Mouse (Mus musculus) urinary bladder, adult 18-20 months (tissue): ENCODE results near the gene Gmip.

Source experiments
- DNase-seq, 2 experiments: peaks; one replicate each; pipeline ENCODE4 v3.0.0; 2022; ENCODE audit warnings: low spot score in 2 of 2, mixed read lengths in 2 of 2

The Gmip gene

GRCm38 (mm10) chr8:69808094-69808863 is at the start of gene Gmip:
Gmip (plus strand) TSS chr8:69808679.
- peak; percentile 74 to 81 for DNase-seq

- no peak for DNase-seq
Observed at GRCm38 (mm10) chr8:69761814-69762445, 46.5 kb upstream of the Gmip start.

- no peak for DNase-seq
Observed at GRCm38 (mm10) chr8:69771221-69771620, 37.3 kb upstream of the Gmip start.

GRCm38 (mm10) chr8:69772106-69772505 is 36.4 kb upstream of the Gmip start:
- no peak for DNase-seq

DNA sequence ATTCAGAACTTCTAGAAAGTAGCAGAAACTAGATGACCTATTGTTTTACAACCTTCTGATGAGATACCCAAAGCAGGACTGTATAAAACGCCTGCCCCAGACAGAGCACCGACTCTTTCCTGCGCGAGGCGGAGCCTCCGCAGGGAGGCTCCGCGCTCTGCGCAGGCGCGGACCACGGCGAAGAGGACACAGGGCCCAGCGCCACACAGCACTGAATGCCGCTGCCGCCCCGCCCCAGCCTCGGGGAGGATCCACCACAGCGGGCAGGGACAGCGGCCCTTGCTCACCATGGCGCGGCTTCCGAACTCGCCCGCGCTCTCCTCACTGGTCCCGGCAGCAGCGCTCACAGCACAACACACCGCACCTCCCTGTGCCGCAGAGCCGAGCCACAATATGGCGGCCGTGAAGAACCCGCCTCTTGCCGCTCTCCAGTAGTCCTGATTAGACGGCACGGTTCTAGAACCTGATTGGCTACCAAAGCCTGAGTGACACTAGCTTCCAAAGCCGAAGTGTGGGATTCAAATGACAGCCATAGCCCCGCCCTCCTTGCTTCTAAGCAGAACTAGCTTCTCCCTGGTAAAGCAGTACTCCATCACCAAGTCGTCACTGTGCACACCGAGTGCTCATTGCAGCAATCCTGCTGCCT is 33.9 kb upstream of the Gmip start, which contains the start of gene Gm20422:
TSS of gene Gm20422 (minus strand) at position 384 of the 646 bp plus-strand sequence.
- peak; percentile 82 to 86 for DNase-seq

- DNase-seq = no peak
Observed at GRCm38 (mm10) chr8:69775149-69775534, 33.3 kb upstream of the Gmip start.

DNA sequence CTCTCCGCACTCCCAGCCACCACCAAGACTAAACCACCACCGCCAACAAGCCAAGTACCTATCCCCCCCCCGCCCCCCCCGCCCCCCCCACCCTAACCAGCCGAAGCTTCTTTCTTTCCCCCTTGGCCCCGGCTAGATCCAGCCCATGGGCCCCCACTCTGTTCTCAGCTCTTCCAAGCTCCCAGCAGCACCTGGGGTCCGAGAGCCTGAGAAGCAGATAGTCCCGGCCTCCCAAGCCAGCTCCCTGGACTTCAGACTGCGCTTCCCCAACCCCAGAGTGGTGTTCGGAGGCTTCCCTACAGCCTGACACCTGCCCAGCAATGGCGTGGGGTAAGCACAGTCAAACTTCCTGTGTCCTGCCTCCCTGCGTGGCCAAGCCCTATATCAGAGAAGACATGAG is 31.4 kb upstream of the Gmip start:
- DNase-seq = no peak

DNA sequence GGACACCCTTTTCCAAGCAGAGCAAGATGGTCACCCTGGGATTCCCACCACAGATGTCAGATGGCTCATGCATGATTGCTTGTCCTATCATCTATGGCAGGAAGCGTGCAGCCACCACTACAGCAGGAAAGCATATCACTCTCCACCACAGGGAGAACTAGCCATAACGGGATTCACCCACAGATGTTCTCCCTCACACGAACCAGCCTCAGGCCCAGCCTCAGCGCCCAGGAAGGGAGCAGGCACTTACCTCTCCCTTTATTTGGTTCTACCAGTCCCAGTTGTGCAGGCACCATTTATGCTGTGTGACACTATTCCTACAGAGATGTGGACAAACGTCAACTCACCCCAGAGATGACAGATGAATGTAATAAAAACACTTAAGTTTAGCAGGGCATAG is 19.4 kb upstream of the Gmip start:
- DNase-seq = no peak

- DNase-seq = no peak
Observed at GRCm38 (mm10) chr8:69789731-69790130, 18.7 kb upstream of the Gmip start.

GRCm38 (mm10) chr8:69790364-69790763 is 18.1 kb upstream of the Gmip start:
- DNase-seq = no peak

- peak; percentile 82 for DNase-seq
Observed at GRCm38 (mm10) chr8:69790773-69791367, 17.6 kb upstream of the Gmip start, which contains the start of the genes Atp13a1 and Zfp866. Atp13a1 (plus strand) TSS chr8:69791163. Zfp866 (minus strand) TSS chr8:69791178.

GRCm38 (mm10) chr8:69791415-69792068 is 16.9 kb upstream of the Gmip start:
- DNase-seq = peak in 1 of 2 experiments; percentile 38

- DNase-seq = no peak
Observed at GRCm38 (mm10) chr8:69793666-69794065, 14.8 kb upstream of the Gmip start.

DNA sequence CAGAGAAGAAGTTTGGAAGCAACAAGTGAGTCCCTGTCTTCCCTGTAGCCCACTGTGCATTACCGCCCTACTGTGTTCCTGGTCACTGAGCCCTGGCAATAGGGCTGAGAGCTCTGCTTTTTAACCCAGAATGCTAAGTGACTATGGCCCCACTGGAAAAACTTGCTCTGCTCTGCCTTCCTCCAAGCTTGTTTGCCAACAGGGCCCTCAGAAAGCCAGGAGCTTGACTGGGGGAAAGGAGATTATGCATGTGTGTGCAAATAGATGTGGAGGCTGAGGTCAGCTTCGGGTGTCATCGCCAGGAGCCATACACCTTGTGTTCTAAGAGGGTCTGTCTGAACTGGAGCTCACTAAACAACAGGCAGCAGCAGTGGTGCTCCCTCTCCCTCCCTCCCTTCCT is 14.4 kb upstream of the Gmip start:
- DNase-seq = no peak

- DNase-seq = no peak
Observed at GRCm38 (mm10) chr8:69794901-69795300, 13.6 kb upstream of the Gmip start.

DNA sequence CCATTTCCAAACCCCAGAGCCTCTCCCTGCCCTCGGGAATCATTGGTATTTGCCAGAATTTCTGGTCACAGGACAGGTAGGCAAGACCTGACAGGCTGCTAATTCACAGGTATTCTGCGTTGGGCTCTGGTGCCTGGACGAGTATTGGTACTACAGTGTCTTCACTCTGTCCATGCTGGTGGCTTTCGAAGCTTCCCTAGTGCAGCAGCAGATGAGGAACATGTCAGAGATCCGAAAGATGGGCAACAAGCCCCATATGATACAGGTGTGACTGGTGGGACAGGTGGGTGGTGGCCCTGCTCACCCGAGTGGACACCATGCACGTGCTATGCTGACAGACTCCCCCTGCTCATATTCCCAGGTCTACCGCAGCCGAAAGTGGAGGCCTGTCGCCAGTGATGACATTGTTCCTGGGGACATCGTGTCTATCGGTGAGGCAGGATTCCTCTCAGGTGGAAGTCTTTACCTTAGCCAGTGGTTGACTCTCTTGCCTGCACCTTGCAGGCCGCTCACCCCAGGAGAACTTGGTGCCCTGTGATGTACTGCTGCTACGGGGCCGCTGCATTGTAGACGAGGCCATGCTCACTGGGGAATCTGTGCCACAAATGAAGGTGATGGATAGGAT is 11.6 kb upstream of the Gmip start:
- no peak for DNase-seq

- DNase-seq = no peak
Observed at GRCm38 (mm10) chr8:69797661-69798060, 10.8 kb upstream of the Gmip start.

DNA sequence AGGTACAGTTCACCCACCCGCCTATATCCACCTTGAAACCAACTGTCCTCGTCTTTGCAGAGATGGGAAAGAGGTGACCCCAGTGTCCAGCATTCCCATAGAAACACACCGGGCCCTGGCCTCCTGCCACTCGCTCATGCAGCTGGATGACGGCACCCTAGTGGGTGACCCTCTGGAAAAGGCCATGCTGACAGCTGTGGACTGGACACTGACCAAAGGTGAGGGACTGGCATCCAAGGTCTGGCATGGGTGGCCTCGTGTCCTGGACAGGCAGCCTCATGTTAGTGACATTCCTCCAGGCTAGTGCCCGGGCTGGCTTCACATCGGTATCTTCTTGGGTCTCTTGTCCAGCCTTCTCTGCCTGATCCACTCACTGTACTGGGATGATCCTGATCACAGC is 9.2 kb upstream of the Gmip start:
- no peak for DNase-seq

GRCm38 (mm10) chr8:69799946-69800345 is 8.5 kb upstream of the Gmip start:
- DNase-seq = no peak

- no peak for DNase-seq
Observed at GRCm38 (mm10) chr8:69801796-69802195, 6.7 kb upstream of the Gmip start.

- no peak for DNase-seq
Observed at GRCm38 (mm10) chr8:69802216-69802615, 6.3 kb upstream of the Gmip start.
